Mouse (Mus musculus) MN1 (cell line): Measurements from ENCODE around the gene Pycr1.

Experiments used
- DNase-seq: peaks from one replicate; pipeline ENCODE4 v3.0.0-alpha.2; 2016; ENCODE audit warnings: low spot score

The Pycr1 gene

GRCm38 (mm10) chr11:120603545-120603944, 40.0 kb downstream of the Pycr1 start:
- DNase-seq, result no peak

- DNase-seq, result no peak
These were observed 42.9 kb downstream of the Pycr1 start for GRCm38 (mm10) chr11:120600716-120601115.

GRCm38 (mm10) chr11:120598990-120599549, 44.5 kb downstream of the Pycr1 start:
- no peak for DNase-seq

GRCm38 (mm10) chr11:120598283-120598989, 45.1 kb downstream of the Pycr1 start, which contains the start of the genes Alyref and Anapc11:
Alyref (minus strand) TSS chr11:120598365.
Anapc11 (plus strand) TSS chr11:120598421.
- peak; percentile 95 for DNase-seq

GRCm38 (mm10) chr11:120597240-120598235, 46.0 kb downstream of the Pycr1 start:
- DNase-seq, result peak; percentile 53

- no peak for DNase-seq
These were observed 55.0 kb downstream of the Pycr1 start for GRCm38 (mm10) chr11:120588531-120588930.
